Mouse (Mus musculus): ENCODE measurements around the gene Prmt2.

DNA sequence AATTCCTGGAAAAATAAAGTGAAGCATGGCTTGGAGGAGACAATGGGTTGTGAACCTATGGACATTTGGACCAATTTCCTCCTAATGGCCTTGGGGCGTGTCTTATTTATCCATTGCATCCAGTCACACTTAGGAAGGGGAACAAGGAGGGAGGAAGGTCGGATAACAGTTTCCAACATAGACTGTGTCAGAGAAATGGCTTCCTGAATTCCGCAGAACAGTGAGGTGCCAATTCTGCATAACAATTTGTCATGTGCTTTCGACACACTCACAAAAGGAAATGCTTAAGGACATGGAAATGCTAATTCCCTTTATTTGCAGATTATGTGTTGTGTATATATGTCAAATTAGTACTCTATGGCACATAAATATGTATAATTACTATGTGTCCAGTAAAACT lies 52.4 kb downstream of the Prmt2 start:
- TF ChIP-seq CTCF (IDR thresholded peaks at IDR 0.05; ENCODE audit: borderline replicate concordance, extremely low read depth, insufficient read depth, insufficient read length), result no peak
- no peak for TF ChIP-seq POLR2A (IDR thresholded peaks at IDR 0.05; ENCODE audit: borderline replicate concordance, extremely low read depth, insufficient read depth, insufficient read length, poor library complexity, severe bottlenecking)

All from brain, embryonic 14.5 days (tissue).